Mouse (Mus musculus): ENCODE measurements around the gene Gm10644. TPM values are rescaled to one million over a fixed set of nuclear protein-coding genes. Genes with fewer than 3 reads are reported as not detected.

Gm10644 gene
- polyA plus RNA-seq, 1 experiment from 2014 or later = 0.61 TPM

GRCm38 (mm10) chr8:83898456-83898855 lies 56.5 kb downstream of the Gm10644 start:
- peaks cover 28% of the 10 kb centered on the region for H3K4me1 ChIP-seq (ENCODE audit: control insufficient read depth, insufficient read depth, low read length)
- peak overlapping the region; percentile 85 for H3K4me2 ChIP-seq
- H3K9ac ChIP-seq (ENCODE audit: low read length) = peak overlapping the region; percentile 82; the same call in 1 of the 2 replicates
- peaks cover 12% of the 10 kb centered on the region; the same call in 1 of the 2 replicates for H3K27me3 ChIP-seq (ENCODE audit: control insufficient read depth, insufficient read depth, low read length)
- ATAC-seq (ENCODE audit: low FRiP score) (no peak), DNase-seq (ENCODE audit: low spot score, missing footprints) (no peak)
- no peak overlapping the region; the same call in 1 of the 2 replicates for H3K27ac ChIP-seq (ENCODE audit: low read depth, low read length)
- no peaks in the 10 kb centered on the region for H3K36me3 ChIP-seq (ENCODE audit: control insufficient read depth, insufficient read depth, low read length)
- 5% methylated on average over 10 of the region's 10 CpGs for WGBS
- peak overlapping the region; percentile 79 for H3K4me3 ChIP-seq (ENCODE audit: low read depth, low read length)
- no peaks in the 10 kb centered on the region for H3K9me3 ChIP-seq (ENCODE audit: control insufficient read depth, low read length)

GRCm38 (mm10) chr8:83897211-83897610 lies 57.8 kb downstream of the Gm10644 start:
- Histone ChIP-seq H3K4me3 (ENCODE audit: low read depth, low read length) (peak overlapping the region; percentile 18), H3K9ac (ENCODE audit: low read length) (peak overlapping the region; percentile 25; the same call in 1 of the 2 replicates), H3K9me3 (ENCODE audit: control insufficient read depth, low read length) (no peaks in the 10 kb centered on the region), H3K4me1 (ENCODE audit: control insufficient read depth, insufficient read depth, low read length) (peaks cover 17% of the 10 kb centered on the region), H3K36me3 (ENCODE audit: control insufficient read depth, insufficient read depth, low read length) (no peaks in the 10 kb centered on the region), H3K27me3 (ENCODE audit: control insufficient read depth, insufficient read depth, low read length) (peaks cover 12% of the 10 kb centered on the region; the same call in 1 of the 2 replicates), H3K4me2 (peak overlapping the region; percentile 41), H3K27ac (ENCODE audit: low read depth, low read length) (no peak overlapping the region)
- DNase-seq (ENCODE audit: low spot score, missing footprints) (peak; percentile 97), ATAC-seq (ENCODE audit: low FRiP score) (no peak)
- 2% methylated on average over 26 of the region's 26 CpGs for WGBS

GRCm38 (mm10) chr8:83896461-83896860 lies 58.5 kb downstream of the Gm10644 start:
- Histone ChIP-seq H3K4me1 (ENCODE audit: control insufficient read depth, insufficient read depth, low read length) (peaks cover 9% of the 10 kb centered on the region; the same call in 1 of the 2 replicates), H3K9me3 (ENCODE audit: control insufficient read depth, low read length) (no peaks in the 10 kb centered on the region), H3K27me3 (ENCODE audit: control insufficient read depth, insufficient read depth, low read length) (peaks cover 12% of the 10 kb centered on the region; the same call in 1 of the 2 replicates), H3K36me3 (ENCODE audit: control insufficient read depth, insufficient read depth, low read length) (no peaks in the 10 kb centered on the region), H3K9ac (ENCODE audit: low read length) (no peak overlapping the region), H3K4me3 (ENCODE audit: low read depth, low read length) (no peak overlapping the region), H3K4me2 (no peak overlapping the region), H3K27ac (ENCODE audit: low read depth, low read length) (no peak overlapping the region)
- WGBS = 86% methylated on average over 7 of the region's 7 CpGs
- ATAC-seq (ENCODE audit: low FRiP score) (no peak), DNase-seq (ENCODE audit: low spot score, missing footprints) (peak; percentile 75)

- Histone ChIP-seq H3K4me2 (no peak overlapping the region), H3K27me3 (ENCODE audit: control insufficient read depth, insufficient read depth, low read length) (peaks cover 12% of the 10 kb centered on the region; the same call in 1 of the 2 replicates), H3K4me3 (ENCODE audit: low read depth, low read length) (no peak overlapping the region), H3K4me1 (ENCODE audit: control insufficient read depth, insufficient read depth, low read length) (peaks cover 9% of the 10 kb centered on the region; the same call in 1 of the 2 replicates), H3K9ac (ENCODE audit: low read length) (no peak overlapping the region), H3K9me3 (ENCODE audit: control insufficient read depth, low read length) (no peaks in the 10 kb centered on the region), H3K27ac (ENCODE audit: low read depth, low read length) (no peak overlapping the region), H3K36me3 (ENCODE audit: control insufficient read depth, insufficient read depth, low read length) (no peaks in the 10 kb centered on the region)
- WGBS = 1% methylated on average over 5 of the region's 5 CpGs
- no peak for ATAC-seq (ENCODE audit: low FRiP score)
- DNase-seq (ENCODE audit: low spot score, missing footprints) = peak; percentile 90
Observed at GRCm38 (mm10) chr8:83895894-83896293, 59.1 kb downstream of the Gm10644 start.

GRCm38 (mm10) chr8:83893915-83894314 lies 61.1 kb downstream of the Gm10644 start:
- no peak overlapping the region for H3K4me3 ChIP-seq (ENCODE audit: low read depth, low read length)
- H3K9me3 ChIP-seq (ENCODE audit: control insufficient read depth, low read length) = no peaks in the 10 kb centered on the region
- H3K9ac ChIP-seq (ENCODE audit: low read length) = no peak overlapping the region
- peaks cover 12% of the 10 kb centered on the region; the same call in 1 of the 2 replicates for H3K27me3 ChIP-seq (ENCODE audit: control insufficient read depth, insufficient read depth, low read length)
- peak; percentile 95 for DNase-seq (ENCODE audit: low spot score, missing footprints)
- H3K27ac ChIP-seq (ENCODE audit: low read depth, low read length) = no peak overlapping the region
- no peak overlapping the region for H3K4me2 ChIP-seq
- no peak for ATAC-seq (ENCODE audit: low FRiP score)
- no peaks in the 10 kb centered on the region for H3K36me3 ChIP-seq (ENCODE audit: control insufficient read depth, insufficient read depth, low read length)
- peaks cover 9% of the 10 kb centered on the region; the same call in 1 of the 2 replicates for H3K4me1 ChIP-seq (ENCODE audit: control insufficient read depth, insufficient read depth, low read length)
- under 1% methylated on average over 5 of the region's 5 CpGs for WGBS

- peaks cover 2% of the 10 kb centered on the region; the same call in 1 of the 2 replicates for H3K4me1 ChIP-seq (ENCODE audit: control insufficient read depth, insufficient read depth, low read length)
- DNase-seq (ENCODE audit: low spot score, missing footprints) = no peak
Observed at GRCm38 (mm10) chr8:83892061-83892460, 62.9 kb downstream of the Gm10644 start.

GRCm38 (mm10) chr8:83888409-83888808 lies 66.6 kb downstream of the Gm10644 start:
- Histone ChIP-seq H3K9me3 (ENCODE audit: control insufficient read depth, low read length) (no peaks in the 10 kb centered on the region), H3K9ac (ENCODE audit: low read length) (no peak overlapping the region), H3K27ac (ENCODE audit: low read depth, low read length) (no peak overlapping the region), H3K4me1 (ENCODE audit: control insufficient read depth, insufficient read depth, low read length) (no peaks in the 10 kb centered on the region), H3K4me2 (no peak overlapping the region), H3K36me3 (ENCODE audit: control insufficient read depth, insufficient read depth, low read length) (no peaks in the 10 kb centered on the region), H3K4me3 (ENCODE audit: low read depth, low read length) (no peak overlapping the region), H3K27me3 (ENCODE audit: control insufficient read depth, insufficient read depth, low read length) (no peaks in the 10 kb centered on the region)
- no peak for DNase-seq (ENCODE audit: low spot score, missing footprints)
- 83% methylated on average over 2 of the region's 2 CpGs for WGBS
- no peak for ATAC-seq (ENCODE audit: low FRiP score)

More at GRCm38 (mm10) chr8:83892061-83892460, 62.9 kb downstream of the Gm10644 start:
- Histone ChIP-seq H3K36me3 (ENCODE audit: control insufficient read depth, insufficient read depth, low read length) (no peaks in the 10 kb centered on the region), H3K27ac (ENCODE audit: low read depth, low read length) (no peak overlapping the region), H3K9ac (ENCODE audit: low read length) (no peak overlapping the region), H3K9me3 (ENCODE audit: control insufficient read depth, low read length) (no peaks in the 10 kb centered on the region), H3K27me3 (ENCODE audit: control insufficient read depth, insufficient read depth, low read length) (peaks cover 12% of the 10 kb centered on the region; the same call in 1 of the 2 replicates), H3K4me2 (no peak overlapping the region), H3K4me3 (ENCODE audit: low read depth, low read length) (no peak overlapping the region)
- 75% methylated on average over 4 of the region's 4 CpGs for WGBS
- ATAC-seq (ENCODE audit: low FRiP score) = no peak

Small RNA genes within 50 kb of the gene (microRNA-seq; reads per million reads assigned to microRNA genes)
- gene Gm44330 (not detected), gene Gm44450 (not detected)

Other genes with a start within 250 kb of the Gm10644 start
- 223 and 253 TPM in 2 replicates for gene Ddx39, start 240.0 kb downstream of the Gm10644 start, polyA plus RNA-seq (2014; fragmentation: Nextera tagmentation; extraction: Ambion mirVana)
- 10.9 and 12.8 TPM in 2 replicates for gene Adgre5, start 213.9 kb downstream of the Gm10644 start, polyA plus RNA-seq (2014; fragmentation: Nextera tagmentation; extraction: Ambion mirVana)
- 13.7 and 16.4 TPM in 2 replicates for gene Adgrl1, start 55.1 kb downstream of the Gm10644 start, polyA plus RNA-seq (2014; fragmentation: Nextera tagmentation; extraction: Ambion mirVana)
- gene Asf1b, start 302 bp upstream of the Gm10644 start, polyA plus RNA-seq (2014; fragmentation: Nextera tagmentation; extraction: Ambion mirVana) = 92.5 and 96.5 TPM in 2 replicates
- gene Prkaca, start 17.8 kb upstream of the Gm10644 start, polyA plus RNA-seq (2014; fragmentation: Nextera tagmentation; extraction: Ambion mirVana) = 139 and 156 TPM in 2 replicates
- gene Samd1, start 42.5 kb upstream of the Gm10644 start, polyA plus RNA-seq (2014; fragmentation: Nextera tagmentation; extraction: Ambion mirVana) = 12.8 and 12.9 TPM in 2 replicates
- gene 1700067K01Rik, start 46.3 kb upstream of the Gm10644 start, polyA plus RNA-seq (2014; fragmentation: Nextera tagmentation; extraction: Ambion mirVana) = 0.33 and 0.56 TPM in 2 replicates
- gene 2210011C24Rik, start 57.0 kb upstream of the Gm10644 start, polyA plus RNA-seq (2014; fragmentation: Nextera tagmentation; extraction: Ambion mirVana) = not detected in 2 replicates
- gene Palm3, start 66.3 kb upstream of the Gm10644 start, polyA plus RNA-seq (2014; fragmentation: Nextera tagmentation; extraction: Ambion mirVana) = 2.0 and 2.2 TPM in 2 replicates
- gene Il27ra, start 87.4 kb upstream of the Gm10644 start, polyA plus RNA-seq (2014; fragmentation: Nextera tagmentation; extraction: Ambion mirVana) = 0.23 TPM in 2 replicates
- gene Rln3, start 89.8 kb upstream of the Gm10644 start, polyA plus RNA-seq (2014; fragmentation: Nextera tagmentation; extraction: Ambion mirVana) = not detected in 2 replicates
- gene Gm10643, start 109.9 kb upstream of the Gm10644 start, polyA plus RNA-seq (2014; fragmentation: Nextera tagmentation; extraction: Ambion mirVana) = 2.2 and 2.4 TPM in 2 replicates
- 6.0 and 7.8 TPM in 2 replicates for gene Rfx1, start 111.6 kb upstream of the Gm10644 start, polyA plus RNA-seq (2014; fragmentation: Nextera tagmentation; extraction: Ambion mirVana)
- gene Dcaf15, start 149.6 kb upstream of the Gm10644 start, polyA plus RNA-seq (2014; fragmentation: Nextera tagmentation; extraction: Ambion mirVana) = 12.2 and 14.3 TPM in 2 replicates
- 0.25 and 0.32 TPM in 2 replicates for gene Podnl1, start 170.8 kb upstream of the Gm10644 start, polyA plus RNA-seq (2014; fragmentation: Nextera tagmentation; extraction: Ambion mirVana)
- 7.6 and 8.9 TPM in 2 replicates for gene Cc2d1a, start 192.7 kb upstream of the Gm10644 start, polyA plus RNA-seq (2014; fragmentation: Nextera tagmentation; extraction: Ambion mirVana)
- 0.83 and 0.86 TPM in 2 replicates for gene 4930432K21Rik, start 192.8 kb upstream of the Gm10644 start, polyA plus RNA-seq (2014; fragmentation: Nextera tagmentation; extraction: Ambion mirVana)
- 4.7 and 4.9 TPM in 2 replicates for gene Nanos3, start 230.0 kb upstream of the Gm10644 start, polyA plus RNA-seq (2014; fragmentation: Nextera tagmentation; extraction: Ambion mirVana)